Mouse (Mus musculus) stomach, postnatal 0 days (tissue): ENCODE measurements around the gene Plcb1.

ENCODE experiments used
- CTCF ChIP-seq: IDR thresholded peaks from 2 replicates; pipeline ENCODE4 v1.5.1; 2016; ENCODE audit warnings: antibody characterized with exemption, low read depth, mild to moderate bottlenecking, moderate library complexity
- EP300 ChIP-seq: optimal IDR thresholded peaks from 2 replicates; pipeline ENCODE3; 2016; ENCODE audit warnings: antibody characterized with exemption

DNA sequence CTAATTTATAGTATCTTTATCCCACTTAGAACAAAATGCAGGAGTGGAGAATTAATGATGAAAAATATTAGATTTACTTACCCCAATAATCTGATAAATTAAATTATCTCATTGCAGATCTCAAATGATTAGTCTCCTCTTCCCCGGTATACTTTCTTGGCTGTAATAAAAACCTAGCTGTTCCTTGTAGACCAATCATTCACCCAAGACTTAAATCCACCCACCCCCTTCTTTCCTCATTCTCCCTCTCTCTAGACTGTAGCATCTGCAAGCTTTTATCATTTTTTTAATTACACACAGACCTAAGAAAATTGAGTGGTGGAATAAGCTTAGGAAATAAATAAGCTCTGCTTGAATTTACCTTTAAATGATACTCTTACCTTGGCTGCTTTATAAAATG is 514.6 kb downstream of the Plcb1 start:
- TF ChIP-seq CTCF: no peak
- TF ChIP-seq EP300: no peak
